Mouse (Mus musculus): ENCODE results near the gene Orc1. TPM values are rescaled to one million over a fixed set of nuclear protein-coding genes. Genes with fewer than 3 reads are reported as not detected.

The Orc1 gene
- polyA plus RNA-seq, 1 experiment, result 0.22 TPM

- no peak for DNase-seq (ENCODE audit: low read depth)
Observed at GRCm38 (mm10) chr4:108635101-108635500, 55.9 kb downstream of the Orc1 start.

GRCm38 (mm10) chr4:108637721-108638120, 58.5 kb downstream of the Orc1 start:
- no peak for DNase-seq (ENCODE audit: low read depth)

GRCm38 (mm10) chr4:108638752-108639151, 59.5 kb downstream of the Orc1 start:
- no peak for DNase-seq (ENCODE audit: low read depth)

- DNase-seq (ENCODE audit: low read depth), result no peak
Observed at GRCm38 (mm10) chr4:108664407-108664806, 85.2 kb downstream of the Orc1 start.

Other genes with a start within 250 kb of the Orc1 start
- gene Shisal2a, start 196.1 kb upstream of the Orc1 start, polyA plus RNA-seq (2012; rRNA removed), result 0.79 and 1.3 TPM in 2 replicates
- 29.4 and 31.5 TPM in 2 replicates for gene Gpx7, start 172.5 kb upstream of the Orc1 start, polyA plus RNA-seq (2012; rRNA removed)
- gene Tut4, start 120.0 kb upstream of the Orc1 start, polyA plus RNA-seq (2012; rRNA removed), result 31.2 and 40.7 TPM in 2 replicates
- 7.5 and 8.7 TPM in 2 replicates for gene Prpf38a, start 87 bp upstream of the Orc1 start, polyA plus RNA-seq (2012; rRNA removed)
- 34.8 and 41.4 TPM in 2 replicates for gene Cc2d1b, start 40.5 kb downstream of the Orc1 start, polyA plus RNA-seq (2012; rRNA removed)
- 0.13 TPM in 1 of 2 replicates, not detected in the other for gene 3110021N24Rik, start 140.2 kb downstream of the Orc1 start, polyA plus RNA-seq (2012; rRNA removed)
- gene Zfyve9, start 201.4 kb downstream of the Orc1 start, polyA plus RNA-seq (2012; rRNA removed), result 3.9 and 4.3 TPM in 2 replicates